Mouse (Mus musculus) lung, postnatal 0 days (tissue): ENCODE measurements around the gene Hnrnpd.

ENCODE experiments used
- CTCF ChIP-seq: IDR thresholded peaks from 2 replicates; pipeline ENCODE4 v1.5.1; 2016; ENCODE audit warnings: antibody characterized with exemption, mild to moderate bottlenecking
- EP300 ChIP-seq: IDR thresholded peaks from 2 replicates; pipeline ENCODE4 v1.6.1; 2016; ENCODE audit warnings: antibody characterized with exemption, mild to moderate bottlenecking, control low read depth

- no peak for TF ChIP-seq EP300
- TF ChIP-seq CTCF = no peak
These were observed 24.9 kb downstream of the Hnrnpd start for GRCm38 (mm10) chr5:99953883-99954282.
